Mouse (Mus musculus) G1E (cell line): ENCODE results near the gene H2-Q1.

Experiments used
- CTCF ChIP-seq: IDR thresholded peaks from 2 replicates; pipeline ENCODE4 v1.5.1; 2012; ENCODE audit warnings: low read depth, low read length, inconsistent platforms, mixed read lengths
- GATA1 ChIP-seq: IDR thresholded peaks from 2 replicates; pipeline ENCODE4 v1.6.1; 2012; ENCODE audit warnings: borderline replicate concordance, low read length, inconsistent platforms, mixed read lengths
- GATA2 ChIP-seq: IDR thresholded peaks from 2 replicates; pipeline ENCODE4 v1.6.1; 2012; ENCODE audit warnings: low read depth, low read length, inconsistent platforms, borderline replicate concordance
- TAL1 ChIP-seq: conservative IDR thresholded peaks from 2 replicates; pipeline ENCODE4 v1.6.1; 2012; ENCODE audit warnings: low read depth, low read length, inconsistent platforms, mixed read lengths

GRCm38 (mm10) chr17:35358763-35359469 is 38.7 kb downstream of the H2-Q1 start:
- TF ChIP-seq CTCF (no peak), TAL1 (no peak), GATA2 (no peak), GATA1 (no peak)
